ENCODE assay signal across 9 mouse cellular contexts in the genomic region with DNA sequence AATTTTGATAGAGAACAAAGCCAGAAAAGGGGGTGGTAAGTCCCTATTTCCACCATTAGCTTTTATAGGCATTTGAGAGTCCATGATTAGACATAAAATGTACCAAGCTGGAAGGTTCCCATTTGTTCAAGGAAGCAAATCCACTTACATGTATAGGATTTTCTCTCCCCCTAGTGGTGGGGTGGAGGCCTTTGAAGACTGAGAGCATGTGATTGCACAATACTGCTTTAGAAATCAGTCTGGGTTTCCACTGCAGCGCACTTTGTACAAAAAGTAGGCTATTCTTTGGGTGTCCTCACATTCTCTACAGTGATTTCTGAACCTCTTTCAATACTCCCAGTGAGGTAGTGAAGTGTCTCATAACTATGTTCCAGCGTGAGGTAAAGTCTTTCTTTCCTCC. TPM values are rescaled to one million over a fixed set of nuclear protein-coding genes. Genes with fewer than 3 reads are reported as not detected.
DNase-seq lines count a peak whose midpoint lies in the region; ATAC-seq and TF ChIP-seq lines count a peak whose summit lies in the region.
"Had no signal": no experiment of that assay in that cellular context is flagged by ENCODE, and none has a peak within 500 bp of the region (broad histone marks: within the 10 kb centered on the region; RNA-seq: fewer than 3 reads in every experiment).

No protein-coding gene starts in this region.

- H3K27me3 ChIP-seq in forebrain, embryonic 14.5 days (replicated peaks; ENCODE audit: control insufficient read depth, insufficient read depth, low read length) = no peaks in the 10 kb centered on the region
- no peaks in the 10 kb centered on the region for H3K27me3 ChIP-seq in forebrain, embryonic 15.5 days
- H3K27me3 ChIP-seq in liver, embryonic 14.5 days (ENCODE audit: control insufficient read depth, insufficient read depth, low read length) = no peaks in the 10 kb centered on the region
- H3K27me3 ChIP-seq: hindbrain, embryonic 15.5 days had no signal

- no peak overlapping the region for H3K27ac ChIP-seq in forebrain, embryonic 14.5 days (ENCODE audit: low read depth, low read length)
- no peak overlapping the region for H3K27ac ChIP-seq in forebrain, embryonic 15.5 days (replicated peaks)
- H3K27ac ChIP-seq in liver, embryonic 14.5 days = no peak overlapping the region
- H3K27ac ChIP-seq: hindbrain, embryonic 15.5 days had no signal

- H3K9me3 ChIP-seq in forebrain, embryonic 14.5 days (replicated peaks; ENCODE audit: control insufficient read depth, low read length) = no peaks in the 10 kb centered on the region
- H3K9me3 ChIP-seq in forebrain, embryonic 15.5 days = no peaks in the 10 kb centered on the region
- H3K9me3 ChIP-seq in liver, embryonic 14.5 days (ENCODE audit: control insufficient read depth, low read length) = no peaks in the 10 kb centered on the region
- H3K9me3 ChIP-seq: hindbrain, embryonic 15.5 days had no signal

- H3K36me3 ChIP-seq in forebrain, embryonic 14.5 days (ENCODE audit: control insufficient read depth, insufficient read depth, low read length) = no peaks in the 10 kb centered on the region
- no peaks in the 10 kb centered on the region for H3K36me3 ChIP-seq in forebrain, embryonic 15.5 days
- no peaks in the 10 kb centered on the region for H3K36me3 ChIP-seq in liver, embryonic 14.5 days (replicated peaks; ENCODE audit: control insufficient read depth, insufficient read depth, low read depth)
- H3K36me3 ChIP-seq: hindbrain, embryonic 15.5 days had no signal

- WGBS in forebrain, embryonic 14.5 days = 51% methylated on average over 2 of the region's 2 CpGs
- WGBS in forebrain, embryonic 15.5 days = 59% methylated on average over 2 of the region's 2 CpGs
- WGBS in liver, embryonic 14.5 days (ENCODE audit: insufficient replicate concordance) = 54% methylated on average over 2 of the region's 2 CpGs

- DNase-seq in forebrain, embryonic 14.5 days (ENCODE audit: low spot score) = peak; percentile 87
- peak; percentile 31 to 55 for DNase-seq in urinary bladder, postnatal 36 days (ENCODE audit: low spot score in 2 of 2)
- DNase-seq in urinary bladder, postnatal 10 days (ENCODE audit: low spot score) = no peak
- DNase-seq in embryo, embryonic 9.5 days (ENCODE audit: extremely low spot score) = peak; percentile 54
- peak; percentile 82 for DNase-seq in kidney, adult 9 months
- peak; percentile 42 to 50 (median 45) for DNase-seq in liver, embryonic 14.5 days (ENCODE audit: low read depth in 3 of 3, low spot score in 3 of 3)
- DNase-seq in right cerebral cortex, postnatal 4 days = peak; percentile 31

- TF ChIP-seq EP300 in liver, embryonic 14.5 days (IDR thresholded peaks at IDR 0.05; ENCODE audit: low read depth) = no peak

- no peak overlapping the region for H3K4me3 ChIP-seq in forebrain, embryonic 14.5 days (ENCODE audit: low read depth, low read length)
- H3K4me3 ChIP-seq in forebrain, embryonic 15.5 days = no peak overlapping the region
- H3K4me3 ChIP-seq in liver, embryonic 14.5 days (ENCODE audit: insufficient read depth in 1 of 2, low read depth in 2 of 2, low read length in 2 of 2) = no peak overlapping the region
- H3K4me3 ChIP-seq: hindbrain, embryonic 15.5 days had no signal

- peak; percentile 54 for TF ChIP-seq CTCF in liver, embryonic 14.5 days (IDR thresholded peaks at IDR 0.05; ENCODE audit: low read depth)

- H3K4me2 ChIP-seq in forebrain, embryonic 14.5 days (ENCODE audit: low read length) = no peak overlapping the region
- no peak overlapping the region for H3K4me2 ChIP-seq in forebrain, embryonic 15.5 days (replicated peaks)
- no peak overlapping the region for H3K4me2 ChIP-seq in liver, embryonic 14.5 days (ENCODE audit: low read depth)
- H3K4me2 ChIP-seq: hindbrain, embryonic 15.5 days had no signal

- no peak overlapping the region for H3K9ac ChIP-seq in forebrain, embryonic 14.5 days (ENCODE audit: low read length)
- H3K9ac ChIP-seq in forebrain, embryonic 15.5 days (replicated peaks) = no peak overlapping the region
- no peak overlapping the region for H3K9ac ChIP-seq in liver, embryonic 14.5 days (replicated peaks)
- H3K9ac ChIP-seq: hindbrain, embryonic 15.5 days had no signal

- H3K4me1 ChIP-seq in forebrain, embryonic 14.5 days (ENCODE audit: control insufficient read depth, insufficient read depth, low read length) = peaks cover 2% of the 10 kb centered on the region; the same call in 1 of the 2 replicates
- H3K4me1 ChIP-seq in forebrain, embryonic 15.5 days = peaks cover 6% of the 10 kb centered on the region
- peaks cover 3 to 7% of the 10 kb centered on the region in 2 experiments; a peak in 3 of 4 replicates for H3K4me1 ChIP-seq in liver, embryonic 14.5 days (replicated peaks; ENCODE audit: control insufficient read depth in 2 of 2, insufficient read depth in 2 of 2, low read length in 1 of 2)

- no peak for ATAC-seq in forebrain, embryonic 14.5 days
- ATAC-seq in forebrain, embryonic 15.5 days (replicated peaks) = no peak
- ATAC-seq in liver, embryonic 14.5 days (ENCODE audit: insufficient read depth) = no peak

RNA-seq across cellular contexts. Expression of gene Gatb, which starts 2.6 kb away (rescaled TPM):
- polyA plus RNA-seq in forebrain, embryonic 14.5 days (2014; fragmentation: Nextera tagmentation; extraction: Ambion mirVana) = 21.5 and 28.9 TPM in 2 replicates
- 20.0 and 22.4 TPM in 2 replicates for polyA plus RNA-seq in forebrain, embryonic 15.5 days (2015; fragmentation: Nextera tagmentation; extraction: Ambion mirVana)
- polyA plus RNA-seq in liver, embryonic 14.5 days (2012; rRNA removed) = 5.7 and 6.4 TPM in 2 replicates
- polyA plus RNA-seq in liver, embryonic 14.5 days (2014; fragmentation: Nextera tagmentation; extraction: Ambion mirVana) = 15.2 and 15.9 TPM in 2 replicates
